Mouse (Mus musculus) MEL (cell line): ENCODE results near the gene Gpr84. TPM values are rescaled to one million over a fixed set of nuclear protein-coding genes. Genes with fewer than 3 reads are reported as not detected.

Experiments
- DNase-seq: peaks from one replicate; pipeline ENCODE4 v3.0.0; 2011; ENCODE audit warnings: low read depth, low spot score
- H3K27ac ChIP-seq: 2 replicates; pipeline ENCODE4 v1.5.1; 2012; ENCODE audit warnings: low read depth, mild to moderate bottlenecking, control low read depth, low read length, moderate library complexity; ENCODE audit not compliant: control insufficient read depth
- H3K27me3 ChIP-seq, 2 experiments: fragments of 150-350 bp in 1 of 2; sonication (generic) in 1 of 2; 2 replicates each; pipeline ENCODE4 v1.6.1; 2012; ENCODE audit warnings: low read length in 2 of 2, mild to moderate bottlenecking in 2 of 2, improper control_type of control experiment in 1 of 2, moderate library complexity in 1 of 2; ENCODE audit not compliant: insufficient read depth in 2 of 2, control insufficient read depth in 1 of 2
- H3K36me3 ChIP-seq, 2 experiments: 2 replicates each; pipeline ENCODE4 v1.6.1; 2012 to 2014; ENCODE audit warnings: low read length in 2 of 2, improper control_type of control experiment in 1 of 2, inconsistent platforms in 1 of 2, mild to moderate bottlenecking in 1 of 2; ENCODE audit not compliant: insufficient read depth in 2 of 2, control insufficient read depth in 1 of 2
- H3K4me1 ChIP-seq, 2 experiments: fragments of 150-350 bp in 1 of 2; sonication (generic) in 1 of 2; 2 replicates each; pipeline ENCODE4 v1.6.1; 2012; ENCODE audit warnings: low read length in 2 of 2, improper control_type of control experiment in 1 of 2, mild to moderate bottlenecking in 1 of 2; ENCODE audit not compliant: insufficient read depth in 2 of 2, control insufficient read depth in 1 of 2
- H3K4me3 ChIP-seq, 2 experiments: fragments of 150-350 bp in 1 of 2; sonication (generic) in 1 of 2; 2 replicates each; pipeline ENCODE4 v1.5.1; 2012; ENCODE audit warnings: low read depth in 2 of 2, low read length in 2 of 2, mild to moderate bottlenecking in 2 of 2, moderate library complexity in 2 of 2, control low read depth in 1 of 2, improper control_type of control experiment in 1 of 2; ENCODE audit not compliant: control insufficient read depth in 1 of 2, insufficient read depth in 1 of 2
- H3K79me2 ChIP-seq: 2 replicates; pipeline ENCODE4 v1.6.1; 2012; ENCODE audit warnings: mild to moderate bottlenecking, low read length, moderate library complexity; ENCODE audit not compliant: control insufficient read depth, poor library complexity, insufficient read depth
- H3K9ac ChIP-seq: 2 replicates; pipeline ENCODE4 v1.6.1; 2012; ENCODE audit warnings: low read depth, mild to moderate bottlenecking, control low read depth, low read length, moderate library complexity; ENCODE audit not compliant: control insufficient read depth, poor library complexity, severe bottlenecking
- H3K9me3 ChIP-seq: fragments of 150-350 bp; sonication (generic); replicated peaks from 2 replicates; pipeline ENCODE4 v1.6.1; 2012; ENCODE audit warnings: mild to moderate bottlenecking, low read length, improper control_type of control experiment, moderate library complexity; ENCODE audit not compliant: insufficient read depth
- CHD2 ChIP-seq: IDR thresholded peaks from 2 replicates; pipeline ENCODE4 v1.6.1; 2011; ENCODE audit warnings: low read length, improper control_type of control experiment
- CTCF ChIP-seq, 3 experiments: IDR thresholded peaks in 2 of 3; conservative IDR thresholded peaks in 1 of 3; 2 replicates each; pipeline ENCODE4 v1.5.1; 2011 to 2012; ENCODE audit warnings: low read length in 3 of 3, low read depth in 2 of 3, mild to moderate bottlenecking in 2 of 3, improper control_type of control experiment in 1 of 3, inconsistent platforms in 1 of 3, mixed read lengths in 1 of 3, moderate library complexity in 1 of 3; ENCODE audit not compliant: control insufficient read depth in 1 of 3, insufficient read depth in 1 of 3, poor library complexity in 1 of 3, severe bottlenecking in 1 of 3
- E2F4 ChIP-seq: IDR thresholded peaks from 2 replicates; pipeline ENCODE4 v1.6.1; 2011; ENCODE audit warnings: low read depth, low read length, improper control_type of control experiment, borderline replicate concordance
- ELF1 ChIP-seq: IDR thresholded peaks from 2 replicates; pipeline ENCODE4 v1.6.1; 2014; ENCODE audit warnings: low read depth, mild to moderate bottlenecking, inconsistent platforms, low read length, improper control_type of control experiment, moderate library complexity
- EP300 ChIP-seq, 2 experiments: IDR thresholded peaks; 2 replicates each; pipeline ENCODE4 v1.6.1; 2011; ENCODE audit warnings: improper control_type of control experiment in 2 of 2, low read length in 2 of 2, low read depth in 1 of 2, mild to moderate bottlenecking in 1 of 2
- ETS1 ChIP-seq: IDR thresholded peaks from 2 replicates; pipeline ENCODE4 v1.6.1; 2012; ENCODE audit warnings: low read depth, mild to moderate bottlenecking, inconsistent platforms, low read length, improper control_type of control experiment, moderate library complexity
- GATA1 ChIP-seq: IDR thresholded peaks from 2 replicates; pipeline ENCODE4 v1.6.1; 2011; ENCODE audit warnings: low read depth, low read length, improper control_type of control experiment
- HCFC1 ChIP-seq: IDR thresholded peaks from 2 replicates; pipeline ENCODE4 v1.6.1; 2012; ENCODE audit warnings: low read depth, mild to moderate bottlenecking, inconsistent platforms, low read length, improper control_type of control experiment, moderate library complexity
- JUND ChIP-seq: IDR thresholded peaks from 2 replicates; pipeline ENCODE4 v1.6.1; 2011; ENCODE audit warnings: low read depth, mild to moderate bottlenecking, improper control_type of control experiment, low read length
- KAT2A ChIP-seq: conservative IDR thresholded peaks from 2 replicates; pipeline ENCODE4 v1.6.1; 2012; ENCODE audit warnings: low read depth, low read length, improper control_type of control experiment, inconsistent platforms
- MAFK ChIP-seq: IDR thresholded peaks from 2 replicates; pipeline ENCODE4 v1.6.1; 2011; ENCODE audit warnings: low read depth, mild to moderate bottlenecking, low read length, improper control_type of control experiment, borderline replicate concordance
- MAZ ChIP-seq: IDR thresholded peaks from 2 replicates; pipeline ENCODE4 v1.6.1; 2012; ENCODE audit warnings: low read depth, mild to moderate bottlenecking, inconsistent platforms, low read length, improper control_type of control experiment
- MXI1 ChIP-seq: IDR thresholded peaks from 2 replicates; pipeline ENCODE4 v1.6.1; 2011; ENCODE audit warnings: mild to moderate bottlenecking, low read depth, low read length, improper control_type of control experiment
- MYB ChIP-seq: IDR thresholded peaks from 2 replicates; pipeline ENCODE4 v1.6.1; 2011; ENCODE audit warnings: mild to moderate bottlenecking, low read depth, low read length, improper control_type of control experiment
- NRF1 ChIP-seq: IDR thresholded peaks from 2 replicates; pipeline ENCODE4 v1.6.1; 2014; ENCODE audit warnings: low read depth, mild to moderate bottlenecking, inconsistent platforms, low read length, improper control_type of control experiment, moderate library complexity; ENCODE audit not compliant: poor library complexity, insufficient read depth, severe bottlenecking
- POLR2A ChIP-seq, 2 experiments: IDR thresholded peaks; 2 replicates each; pipeline ENCODE4 v1.6.1; 2011 to 2012; ENCODE audit warnings: low read length in 2 of 2, mild to moderate bottlenecking in 2 of 2, control low read depth in 1 of 2, improper control_type of control experiment in 1 of 2, low read depth in 1 of 2, moderate library complexity in 1 of 2; ENCODE audit not compliant: control insufficient read depth in 1 of 2, insufficient read depth in 1 of 2, poor library complexity in 1 of 2
- POLR2AphosphoS5 ChIP-seq: IDR thresholded peaks from 2 replicates; pipeline ENCODE4 v1.6.1; 2012; ENCODE audit warnings: low read depth, borderline replicate concordance, mild to moderate bottlenecking, inconsistent platforms, low read length, moderate library complexity, mixed read lengths
- SIN3A ChIP-seq: IDR thresholded peaks from 2 replicates; pipeline ENCODE4 v1.6.1; 2012; ENCODE audit warnings: low read length, improper control_type of control experiment, inconsistent platforms
- SMC3 ChIP-seq: IDR thresholded peaks from 2 replicates; pipeline ENCODE4 v1.6.1; 2011; ENCODE audit warnings: low read depth, low read length, improper control_type of control experiment
- TAL1 ChIP-seq: IDR thresholded peaks from 2 replicates; pipeline ENCODE4 v1.6.1; 2012; ENCODE audit warnings: mild to moderate bottlenecking, inconsistent platforms, low read length, moderate library complexity, mixed read lengths
- TBP ChIP-seq: IDR thresholded peaks from 2 replicates; pipeline ENCODE4 v1.8.0; 2011; ENCODE audit warnings: low read depth, low read length, improper control_type of control experiment
- UBTF ChIP-seq: IDR thresholded peaks from 2 replicates; pipeline ENCODE4 v1.6.1; 2012; ENCODE audit warnings: low read depth, mild to moderate bottlenecking, inconsistent platforms, low read length, improper control_type of control experiment, moderate library complexity, borderline replicate concordance; ENCODE audit not compliant: insufficient read depth
- USF1 ChIP-seq: IDR thresholded peaks from 2 replicates; pipeline ENCODE4 v1.6.1; 2014; ENCODE audit warnings: low read depth, mild to moderate bottlenecking, inconsistent platforms, low read length, improper control_type of control experiment, moderate library complexity
- USF2 ChIP-seq, 2 experiments: IDR thresholded peaks; 2 replicates each; pipeline ENCODE4 v1.6.1; 2011 to 2012; ENCODE audit warnings: improper control_type of control experiment in 2 of 2, low read length in 2 of 2, borderline replicate concordance in 1 of 2, inconsistent platforms in 1 of 2, low read depth in 1 of 2, mild to moderate bottlenecking in 1 of 2; ENCODE audit not compliant: insufficient read depth in 1 of 2
- ZKSCAN1 ChIP-seq: IDR thresholded peaks from 2 replicates; pipeline ENCODE4 v1.6.1; 2012; ENCODE audit warnings: low read depth, mild to moderate bottlenecking, inconsistent platforms, low read length, improper control_type of control experiment, moderate library complexity
- ZMIZ1 ChIP-seq: IDR thresholded peaks from 2 replicates; pipeline ENCODE4 v1.6.1; 2012; ENCODE audit warnings: low read depth, mild to moderate bottlenecking, inconsistent platforms, low read length, improper control_type of control experiment, moderate library complexity
- ZNF384 ChIP-seq: IDR thresholded peaks from 2 replicates; pipeline ENCODE4 v1.6.1; 2012; ENCODE audit warnings: low read depth, mild to moderate bottlenecking, inconsistent platforms, low read length, improper control_type of control experiment
- polyA plus RNA-seq, 2 experiments: library from polyadenylated mRNA; stranded (reverse) in 1 of 2; unstranded in 1 of 2; fragments of >175 nt in 1 of 2; fragments of >200 nt in 1 of 2; gene quantifications; 2 replicates each; pipeline versions ENCODE4 v1.2.1 to v1.2.4; 2012; ENCODE audit warnings: low replicate concordance in 2 of 2, low read depth in 1 of 2; ENCODE audit not compliant: insufficient read length in 2 of 2, insufficient read depth in 1 of 2, missing spikeins in 1 of 2
- total RNA-seq: library from RNA; depleted of rRNA; stranded (reverse); fragments of 300-350 nt; gene quantifications from 2 replicates; pipeline ENCODE4 v1.2.3, GENCODE M21; 2012

Gene Gpr84
- total and polyA plus RNA-seq, 3 experiments: 0.12 to 0.21 TPM; not detected in 1

DNA sequence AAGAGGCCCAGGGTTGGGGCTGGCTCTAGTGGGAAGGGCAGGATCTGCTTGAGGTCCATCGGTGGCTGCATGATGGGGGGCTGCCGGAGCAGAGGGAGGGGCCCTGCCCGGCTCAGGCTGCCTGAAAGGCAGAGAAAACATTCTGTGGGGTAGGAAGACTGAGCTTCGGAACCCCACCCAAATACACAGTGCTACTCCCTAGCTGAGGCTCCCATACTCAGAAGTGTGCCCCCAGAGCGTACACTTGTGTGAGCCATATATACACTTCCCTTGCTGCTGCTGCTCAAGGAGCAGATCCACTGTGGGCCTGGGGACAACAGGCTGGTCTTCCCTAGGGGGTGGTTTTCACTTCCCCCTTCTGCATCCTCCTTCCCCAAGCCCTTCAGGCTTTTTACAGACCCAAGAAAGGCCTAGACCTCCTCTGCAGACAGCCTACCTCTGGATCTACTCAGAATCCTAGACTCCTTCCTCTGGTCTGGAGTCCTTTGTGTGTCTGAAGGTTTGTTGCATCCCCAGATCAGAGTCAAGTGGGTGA, 22.7 kb upstream of the Gpr84 start:
- Histone ChIP-seq H3K79me2 (peaks cover under 1% of the 10 kb centered on the region; the same call in 1 of the 2 replicates), H3K27ac (no peak overlapping the region), H3K4me1 (peaks cover 0 to 9% of the 10 kb centered on the region in 2 experiments; a peak in 2 of 4 replicates), H3K36me3 (peaks cover 0 to 6% of the 10 kb centered on the region in 2 experiments; a peak in 2 of 4 replicates), H3K4me3 (no peak overlapping the region), H3K9me3 (no peaks in the 10 kb centered on the region), H3K9ac (no peak overlapping the region), H3K27me3 (no peaks in the 10 kb centered on the region)
- no peak for DNase-seq
- TF ChIP-seq POLR2AphosphoS5 (no peak), CTCF (IDR thresholded peaks at IDR 0.05 in 2 of 3, conservative IDR thresholded peaks at IDR 0.05 in 1 of 3; ENCODE audit: control insufficient read depth in 1 of 3, insufficient read depth in 1 of 3, low read depth in 2 of 3, low read length in 3 of 3, poor library complexity in 1 of 3, severe bottlenecking in 1 of 3) (no peak), GATA1 (no peak), ZMIZ1 (no peak), USF1 (no peak), SMC3 (no peak), TBP (no peak), MAZ (no peak), JUND (no peak), MYB (no peak), NRF1 (no peak), UBTF (no peak), ZNF384 (no peak), HCFC1 (no peak), EP300 (IDR thresholded peaks at IDR 0.05; ENCODE audit: low read depth in 1 of 2, low read length in 2 of 2) (no peak), ELF1 (no peak), MXI1 (no peak), TAL1 (no peak), ZKSCAN1 (no peak)

DNA sequence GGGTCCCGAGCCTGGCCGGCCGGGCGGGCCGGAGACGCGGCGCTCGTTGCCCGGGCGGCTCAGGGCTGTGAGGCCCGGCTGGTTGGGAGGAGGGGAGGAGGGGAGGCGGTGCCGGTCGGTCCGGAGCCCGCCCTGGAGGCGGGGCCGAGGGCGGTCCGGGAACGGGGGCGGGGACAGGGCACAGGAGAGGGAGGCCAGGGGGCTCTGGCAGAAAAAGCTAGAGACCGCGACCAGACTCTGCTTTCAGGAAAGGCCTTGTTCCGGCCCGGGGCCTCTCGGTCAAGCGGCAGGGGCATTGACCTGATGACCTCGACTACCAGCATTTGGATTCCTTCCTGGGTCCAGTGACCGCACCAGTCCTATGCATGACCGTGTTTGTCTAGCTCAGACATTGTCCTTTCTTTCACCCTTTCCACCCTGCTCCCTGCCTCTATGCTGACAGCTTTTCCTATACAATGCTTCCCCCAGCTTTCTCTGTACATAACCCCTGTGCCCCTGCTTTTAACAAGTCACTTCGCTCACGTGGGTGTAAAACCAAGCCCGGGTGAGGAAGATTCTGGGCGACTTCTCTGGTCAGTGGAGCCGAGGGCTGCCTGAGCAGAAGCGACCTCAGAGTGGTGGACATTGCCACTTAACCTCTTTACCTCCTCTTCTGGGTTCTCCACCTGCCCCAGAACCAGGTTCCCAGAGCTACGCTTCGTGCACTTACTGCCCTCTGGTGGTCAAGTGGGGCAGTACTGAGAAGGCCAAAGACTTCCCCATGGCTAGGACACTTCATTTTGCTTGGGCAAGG, 13.2 kb upstream of the Gpr84 start:
- no peaks in the 10 kb centered on the region for H3K79me2 ChIP-seq
- no peaks in the 10 kb centered on the region for H3K36me3 ChIP-seq
- H3K27me3 ChIP-seq: no peaks in the 10 kb centered on the region
- no peak for DNase-seq
- no peaks in the 10 kb centered on the region for H3K4me1 ChIP-seq
- H3K27ac ChIP-seq: no peak overlapping the region
- H3K4me3 ChIP-seq: no peak overlapping the region
- H3K9ac ChIP-seq: no peak overlapping the region
- H3K9me3 ChIP-seq: no peaks in the 10 kb centered on the region
- no peak for TF ChIP-seq GATA1
- TF ChIP-seq CHD2: no peak
- no peak for TF ChIP-seq UBTF
- TF ChIP-seq EP300 (IDR thresholded peaks at IDR 0.05; ENCODE audit: low read depth in 1 of 2, low read length in 2 of 2): no peak
- no peak for TF ChIP-seq ZNF384
- peak; percentile 62 to 73 (median 66) for TF ChIP-seq CTCF (IDR thresholded peaks at IDR 0.05 in 2 of 3, conservative IDR thresholded peaks at IDR 0.05 in 1 of 3; ENCODE audit: control insufficient read depth in 1 of 3, insufficient read depth in 1 of 3, low read depth in 2 of 3, low read length in 3 of 3, poor library complexity in 1 of 3, severe bottlenecking in 1 of 3)
- no peak for TF ChIP-seq MAFK
- TF ChIP-seq USF2 (IDR thresholded peaks at IDR 0.05; ENCODE audit: borderline replicate concordance in 1 of 2, insufficient read depth in 1 of 2, low read depth in 1 of 2, low read length in 2 of 2): no peak
- no peak for TF ChIP-seq USF1
- no peak for TF ChIP-seq JUND
- no peak for TF ChIP-seq ELF1
- TF ChIP-seq E2F4: no peak
- TF ChIP-seq MYB: no peak
- TF ChIP-seq TBP: no peak
- no peak for TF ChIP-seq ETS1
- no peak for TF ChIP-seq SIN3A
- no peak for TF ChIP-seq NRF1
- no peak for TF ChIP-seq MAZ
- no peak for TF ChIP-seq KAT2A
- TF ChIP-seq MXI1: no peak
- no peak for TF ChIP-seq POLR2A (IDR thresholded peaks at IDR 0.05; ENCODE audit: control insufficient read depth in 1 of 2, insufficient read depth in 1 of 2, low read depth in 1 of 2, low read length in 2 of 2, poor library complexity in 1 of 2)
